Mouse (Mus musculus) stomach, postnatal 0 days (tissue): ENCODE results near the gene Npw. TPM values are rescaled to one million over a fixed set of nuclear protein-coding genes. Genes with fewer than 3 reads are reported as not detected.

Experiments used
- ATAC-seq: fragments of 200-750 bp; cut with Nextera tagmentation; 2 replicates; pipeline ENCODE4 v1.8.0; 2017; ENCODE audit not compliant: low FRiP score, low TSS enrichment
- DNase-seq: peaks from one replicate; pipeline ENCODE4 v3.0.0-alpha.2; 2016; ENCODE audit warnings: low spot score
- H3K27ac ChIP-seq: fragments of 300-500 bp; sonication (generic); replicated peaks from 2 replicates; pipeline ENCODE4 v1.5.1; 2014; ENCODE audit warnings: mild to moderate bottlenecking, control low read depth
- H3K27me3 ChIP-seq: fragments of 300-500 bp; sonication (generic); 2 replicates; pipeline ENCODE4 v1.6.1; 2014; ENCODE audit warnings: low read length; ENCODE audit not compliant: control insufficient read depth, insufficient read depth
- H3K36me3 ChIP-seq: fragments of 300-500 bp; sonication (generic); 2 replicates; pipeline ENCODE4 v1.6.1; 2014; ENCODE audit warnings: low read length, mixed read lengths; ENCODE audit not compliant: control insufficient read depth, insufficient read depth
- H3K4me1 ChIP-seq: fragments of 300-500 bp; sonication (generic); replicated peaks from 2 replicates; pipeline ENCODE4 v1.6.1; 2014; ENCODE audit warnings: antibody characterized with exemption; ENCODE audit not compliant: control insufficient read depth, insufficient read depth
- H3K4me2 ChIP-seq: fragments of 300-500 bp; sonication (generic); replicated peaks from 2 replicates; pipeline ENCODE4 v1.6.1; 2014; ENCODE audit warnings: low read depth, mild to moderate bottlenecking, control low read depth, moderate library complexity
- H3K4me3 ChIP-seq: fragments of 300-500 bp; sonication (generic); 2 replicates; pipeline ENCODE4 v1.5.1; 2014; ENCODE audit warnings: low read depth, low read length, control low read depth
- H3K9ac ChIP-seq: fragments of 300-500 bp; sonication (generic); 2 replicates; pipeline ENCODE4 v1.6.1; 2014; ENCODE audit warnings: mild to moderate bottlenecking, low read length, control low read depth, mixed read lengths
- H3K9me3 ChIP-seq: fragments of 300-500 bp; sonication (generic); 2 replicates; pipeline ENCODE4 v1.6.1; 2016; ENCODE audit warnings: low read length; ENCODE audit not compliant: control insufficient read depth
- CTCF ChIP-seq: IDR thresholded peaks from 2 replicates; pipeline ENCODE4 v1.5.1; 2016; ENCODE audit warnings: antibody characterized with exemption, low read depth, mild to moderate bottlenecking, moderate library complexity
- EP300 ChIP-seq: optimal IDR thresholded peaks from 2 replicates; pipeline ENCODE3; 2016; ENCODE audit warnings: antibody characterized with exemption
- WGBS: fragments of 180-500 bp; shearing (Covaris S2); extraction: QIAGEN DNeasy Blood & Tissue Kit; methylation state at CpG from one replicate; pipeline ENCODE4 v1.1.7; 2014; 5-methylcytosine and 5-hydroxymethylcytosine counted together
- polyA plus RNA-seq: library from polyadenylated mRNA; unstranded; fragments of >200 nt; fragmentation: Nextera tagmentation; extraction: Ambion mirVana; gene quantifications from 2 replicates; pipeline ENCODE4 v1.2.1, GENCODE M21; 2015

Gene Npw
- polyA plus RNA-seq, 1 experiment from 2014 or later: 1.8 TPM

DNA sequence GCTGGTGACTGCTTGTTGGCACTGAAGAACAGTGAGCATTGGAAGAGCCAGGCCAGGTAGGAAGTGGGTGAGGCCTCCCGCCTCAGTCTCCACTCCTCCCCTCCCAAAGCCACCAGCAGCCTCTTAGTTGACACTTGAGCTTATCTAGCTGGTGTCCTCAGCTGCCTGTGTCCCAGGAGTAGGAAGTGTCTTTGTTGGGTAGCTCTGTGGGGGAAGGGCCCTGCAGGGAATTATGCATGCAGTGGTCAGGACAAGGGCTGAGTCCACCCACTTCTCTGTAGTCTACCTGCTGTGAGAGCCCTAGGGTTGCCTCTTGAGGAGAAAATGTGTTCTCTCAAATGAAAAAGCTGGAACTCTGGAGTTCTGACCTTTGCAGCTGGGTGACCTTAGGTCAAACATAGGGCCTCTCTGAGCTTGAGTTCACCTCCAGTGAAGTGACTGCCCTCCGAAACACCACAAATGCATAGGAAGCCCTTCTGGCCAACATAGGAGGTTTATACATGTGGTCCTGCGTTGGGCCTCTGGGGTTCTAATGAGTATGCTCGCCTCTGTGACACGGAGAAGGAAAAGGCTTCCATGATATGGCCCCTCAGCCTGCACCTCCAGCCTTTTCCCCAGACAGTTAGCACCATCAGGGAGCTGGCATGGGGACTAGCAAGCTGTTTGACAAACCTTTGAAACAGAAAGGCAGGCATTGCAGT is 21.3 kb downstream of the Npw start:
- peaks cover 3% of the 10 kb centered on the region; the same call in 1 of the 2 replicates for H3K36me3 ChIP-seq
- no peak for DNase-seq
- H3K4me1 ChIP-seq: peaks cover under 1% of the 10 kb centered on the region; the same call in 1 of the 2 replicates
- H3K4me3 ChIP-seq: no peak overlapping the region
- H3K27me3 ChIP-seq: no peaks in the 10 kb centered on the region
- 69% methylated on average over 5 of the region's 5 CpGs for WGBS
- no peak overlapping the region for H3K4me2 ChIP-seq
- no peaks in the 10 kb centered on the region for H3K9me3 ChIP-seq
- ATAC-seq: no peak
- no peak for TF ChIP-seq CTCF
- no peak for TF ChIP-seq EP300
- no peak overlapping the region for H3K9ac ChIP-seq
- H3K27ac ChIP-seq: no peak overlapping the region

GRCm38 (mm10) chr17:24635694-24636093 is 22.6 kb downstream of the Npw start:
- DNase-seq (no peak), ATAC-seq (no peak)
- WGBS: 95% methylated on average over 5 of the region's 5 CpGs
- H3K9ac ChIP-seq: no peak overlapping the region
- peaks cover 3% of the 10 kb centered on the region; the same call in 1 of the 2 replicates for H3K4me1 ChIP-seq
- H3K4me2 ChIP-seq: no peak overlapping the region
- no peak for TF ChIP-seq CTCF
- TF ChIP-seq EP300: no peak
- H3K36me3 ChIP-seq: peaks cover 3% of the 10 kb centered on the region; the same call in 1 of the 2 replicates
- no peaks in the 10 kb centered on the region for H3K27me3 ChIP-seq
- H3K4me3 ChIP-seq: no peak overlapping the region
- H3K9me3 ChIP-seq: no peaks in the 10 kb centered on the region
- no peak overlapping the region for H3K27ac ChIP-seq

- DNase-seq (no peak), ATAC-seq (no peak)
- TF ChIP-seq EP300 (no peak), CTCF (no peak)
- Histone ChIP-seq H3K27ac (no peak overlapping the region), H3K36me3 (peaks cover 3% of the 10 kb centered on the region), H3K27me3 (no peaks in the 10 kb centered on the region), H3K9ac (no peak overlapping the region), H3K4me3 (no peak overlapping the region), H3K4me2 (no peak overlapping the region), H3K9me3 (no peaks in the 10 kb centered on the region), H3K4me1 (peaks cover 3% of the 10 kb centered on the region; the same call in 1 of the 2 replicates)
- 73% methylated on average over 4 of the region's 4 CpGs for WGBS
These were observed 23.2 kb downstream of the Npw start for GRCm38 (mm10) chr17:24635024-24635423.

GRCm38 (mm10) chr17:24633831-24634230 is 24.4 kb downstream of the Npw start:
- 92% methylated on average over 11 of the region's 11 CpGs for WGBS
- ATAC-seq: no peak
- peak overlapping the region; percentile 96 for H3K27ac ChIP-seq
- H3K36me3 ChIP-seq: peaks cover 8% of the 10 kb centered on the region
- no peaks in the 10 kb centered on the region for H3K27me3 ChIP-seq
- no peak for TF ChIP-seq CTCF
- no peak for TF ChIP-seq EP300
- H3K4me3 ChIP-seq: no peak overlapping the region
- no peak overlapping the region for H3K4me2 ChIP-seq
- H3K4me1 ChIP-seq: peaks cover 3% of the 10 kb centered on the region; the same call in 1 of the 2 replicates
- 0 out of 2 replicates have a peak overlapping the region, but pooled peaks have one; percentile 78 for H3K9ac ChIP-seq
- DNase-seq: no peak
- no peaks in the 10 kb centered on the region for H3K9me3 ChIP-seq

- peak; percentile 70 for DNase-seq
- no peak for TF ChIP-seq CTCF
- no peak for TF ChIP-seq EP300
- peak; percentile 52 for ATAC-seq
- H3K4me2 ChIP-seq: peak overlapping the region; percentile 89
- peak overlapping the region; percentile 78 for H3K9ac ChIP-seq
- 5% methylated on average over 21 of the region's 22 CpGs for WGBS
- H3K4me3 ChIP-seq: peak overlapping the region; percentile 68
- H3K9me3 ChIP-seq: no peaks in the 10 kb centered on the region
- no peaks in the 10 kb centered on the region for H3K27me3 ChIP-seq
- H3K4me1 ChIP-seq: peaks cover 3% of the 10 kb centered on the region; the same call in 1 of the 2 replicates
- H3K36me3 ChIP-seq: peaks cover 8% of the 10 kb centered on the region; the same call in 1 of the 2 replicates
- H3K27ac ChIP-seq: peak overlapping the region; percentile 96
These were observed 25.3 kb downstream of the Npw start for GRCm38 (mm10) chr17:24632813-24633449.
